Mouse (Mus musculus) limb, embryonic 14.5 days (tissue): ENCODE results near the gene Ulk4. TPM values are rescaled to one million over a fixed set of nuclear protein-coding genes. Genes with fewer than 3 reads are reported as not detected.

Source experiments
- ATAC-seq: fragments of 200-750 bp; cut with Nextera tagmentation; 2 replicates; pipeline ENCODE4 v1.8.0; 2017; ENCODE audit warnings: low read depth, moderate number of reproducible peaks, moderate TSS enrichment; ENCODE audit not compliant: low FRiP score
- DNase-seq: peaks from one replicate; pipeline ENCODE4 v3.0.0-alpha.2; 2015; ENCODE audit warnings: low spot score
- H3K27ac ChIP-seq: fragments of 300-500 bp; sonication (generic); replicated peaks from 2 replicates; pipeline ENCODE4 v1.5.1; 2014; ENCODE audit warnings: low read depth, mild to moderate bottlenecking, low read length, moderate library complexity, mixed read lengths
- H3K27me3 ChIP-seq: fragments of 300-500 bp; sonication (generic); 2 replicates; pipeline ENCODE4 v1.6.1; 2014; ENCODE audit warnings: low read length, mixed read lengths; ENCODE audit not compliant: control insufficient read depth, insufficient read depth
- H3K36me3 ChIP-seq: fragments of 300-500 bp; sonication (generic); 2 replicates; pipeline ENCODE4 v1.6.1; 2014; ENCODE audit warnings: mild to moderate bottlenecking, low read length, moderate library complexity, mixed read lengths; ENCODE audit not compliant: control insufficient read depth, insufficient read depth
- H3K4me1 ChIP-seq: fragments of 300-500 bp; sonication (generic); 2 replicates; pipeline ENCODE4 v1.6.1; 2014; ENCODE audit warnings: antibody characterized with exemption, low read length, mixed read lengths; ENCODE audit not compliant: control insufficient read depth, insufficient read depth
- H3K4me2 ChIP-seq: fragments of 300-500 bp; sonication (generic); replicated peaks from 2 replicates; pipeline ENCODE4 v1.6.1; 2014; ENCODE audit warnings: low read depth, mild to moderate bottlenecking, low read length, moderate library complexity; ENCODE audit not compliant: severe bottlenecking
- H3K4me3 ChIP-seq: fragments of 300-500 bp; sonication (generic); replicated peaks from 2 replicates; pipeline ENCODE4 v1.5.1; 2014; ENCODE audit warnings: low read length
- H3K9ac ChIP-seq: fragments of 300-500 bp; sonication (generic); 2 replicates; pipeline ENCODE4 v1.6.1; 2014; ENCODE audit warnings: mild to moderate bottlenecking, low read depth, low read length, moderate library complexity; ENCODE audit not compliant: severe bottlenecking
- H3K9me3 ChIP-seq: fragments of 300-500 bp; sonication (generic); 2 replicates; pipeline ENCODE4 v1.6.1; 2016; ENCODE audit warnings: low read length; ENCODE audit not compliant: control insufficient read depth
- POLR2A ChIP-seq: fragments of 200-500 bp; IDR thresholded peaks from 2 replicates; pipeline ENCODE4 v1.8.0; 2012; ENCODE audit warnings: inconsistent platforms, mild to moderate bottlenecking, moderate library complexity, borderline replicate concordance; ENCODE audit not compliant: insufficient read depth, insufficient read length; ENCODE audit errors: extremely low read depth
- WGBS: fragments of 180-500 bp; shearing (Covaris S2); extraction: QIAGEN DNeasy Blood & Tissue Kit; methylation state at CpG from one replicate; pipeline ENCODE4 v1.1.7; 2014; 5-methylcytosine and 5-hydroxymethylcytosine counted together
- polyA plus RNA-seq, 2 experiments: library from polyadenylated mRNA; depleted of rRNA in 1 of 2; stranded (reverse) in 1 of 2; unstranded in 1 of 2; fragments of >200 nt; fragmentation: Nextera tagmentation in 1 of 2; extraction: Ambion mirVana in 1 of 2; gene quantifications; 2 replicates each; pipeline versions ENCODE4 v1.2.1 to v1.2.3; 2012 to 2014

The Ulk4 gene
- polyA plus RNA-seq, 2 experiments = 6.4 to 123 TPM

GRCm38 (mm10) chr9:121216536-121217320 is 60.3 kb downstream of the Ulk4 start:
- no peak overlapping the region for H3K27ac ChIP-seq
- H3K4me1 ChIP-seq = no peaks in the 10 kb centered on the region
- H3K4me3 ChIP-seq = no peak overlapping the region
- no peaks in the 10 kb centered on the region for H3K9me3 ChIP-seq
- TF ChIP-seq POLR2A = no peak
- H3K36me3 ChIP-seq = no peaks in the 10 kb centered on the region
- no peak overlapping the region for H3K9ac ChIP-seq
- WGBS = 71% methylated on average over 20 of the region's 20 CpGs
- ATAC-seq (no peak), DNase-seq (no peak)
- H3K27me3 ChIP-seq = no peaks in the 10 kb centered on the region
- H3K4me2 ChIP-seq = no peak overlapping the region

GRCm38 (mm10) chr9:121215349-121216000 is 61.5 kb downstream of the Ulk4 start:
- H3K4me3 ChIP-seq = no peak overlapping the region
- no peak for ATAC-seq

GRCm38 (mm10) chr9:121212322-121212721 is 64.7 kb downstream of the Ulk4 start:
- TF ChIP-seq POLR2A = no peak
- no peak for DNase-seq
- Histone ChIP-seq H3K4me1 (no peaks in the 10 kb centered on the region), H3K9me3 (0 out of 2 replicates have a peak, but pooled peaks cover 3% of the 10 kb centered on the region), H3K36me3 (no peaks in the 10 kb centered on the region), H3K9ac (no peak overlapping the region), H3K4me3 (no peak overlapping the region), H3K4me2 (no peak overlapping the region), H3K27me3 (no peaks in the 10 kb centered on the region), H3K27ac (no peak overlapping the region)
- 62% methylated on average over 3 of the region's 3 CpGs for WGBS
- ATAC-seq = no peak

More at GRCm38 (mm10) chr9:121215349-121216000, 61.5 kb downstream of the Ulk4 start:
- WGBS = 43% methylated on average over 3 of the region's 3 CpGs
- no peaks in the 10 kb centered on the region for H3K36me3 ChIP-seq
- no peak overlapping the region for H3K4me2 ChIP-seq
- no peak overlapping the region for H3K9ac ChIP-seq
- peak; percentile 69 for DNase-seq
- no peak for TF ChIP-seq POLR2A
- H3K27me3 ChIP-seq = no peaks in the 10 kb centered on the region
- no peak overlapping the region for H3K27ac ChIP-seq
- no peaks in the 10 kb centered on the region for H3K9me3 ChIP-seq
- no peaks in the 10 kb centered on the region for H3K4me1 ChIP-seq

- Histone ChIP-seq H3K9me3 (0 out of 2 replicates have a peak, but pooled peaks cover 3% of the 10 kb centered on the region), H3K27me3 (no peaks in the 10 kb centered on the region), H3K4me1 (no peaks in the 10 kb centered on the region), H3K4me2 (no peak overlapping the region), H3K9ac (no peak overlapping the region), H3K36me3 (no peaks in the 10 kb centered on the region), H3K27ac (no peak overlapping the region), H3K4me3 (no peak overlapping the region)
- TF ChIP-seq POLR2A = no peak
- ATAC-seq (no peak), DNase-seq (no peak)
- WGBS = 85% methylated on average over 7 of the region's 7 CpGs
Measured at GRCm38 (mm10) chr9:121205046-121205445, 72.0 kb downstream of the Ulk4 start.

GRCm38 (mm10) chr9:121204149-121204800 is 72.7 kb downstream of the Ulk4 start:
- no peak overlapping the region for H3K27ac ChIP-seq
- H3K36me3 ChIP-seq = no peaks in the 10 kb centered on the region
- no peak for TF ChIP-seq POLR2A
- DNase-seq = no peak
- H3K9ac ChIP-seq = no peak overlapping the region
- H3K27me3 ChIP-seq = no peaks in the 10 kb centered on the region
- H3K4me3 ChIP-seq = no peak overlapping the region
- no peak overlapping the region for H3K4me2 ChIP-seq
- H3K9me3 ChIP-seq = 0 out of 2 replicates have a peak, but pooled peaks cover under 1% of the 10 kb centered on the region
- no peaks in the 10 kb centered on the region for H3K4me1 ChIP-seq
- WGBS = 76% methylated on average over 14 of the region's 14 CpGs
- ATAC-seq = no peak
